Mouse (Mus musculus): ENCODE results near the gene Pccb. TPM values are rescaled to one million over a fixed set of nuclear protein-coding genes. Genes with fewer than 3 reads are reported as not detected.
A peak's percentile ranks its signal among the peaks of the same experiment; 100 is the strongest.

The Pccb gene
- total RNA-seq (2022) = 100 to 1,000 TPM in 2 of 4 experiments, 10 to 100 TPM in 2; 83.5 to 171 (median 127) TPM

- peak; percentile 93 for DNase-seq
Observed at GRCm38 (mm10) chr9:101034448-101035098, at the start of gene Pccb. Pccb (minus strand) TSS chr9:101034898.

DNA sequence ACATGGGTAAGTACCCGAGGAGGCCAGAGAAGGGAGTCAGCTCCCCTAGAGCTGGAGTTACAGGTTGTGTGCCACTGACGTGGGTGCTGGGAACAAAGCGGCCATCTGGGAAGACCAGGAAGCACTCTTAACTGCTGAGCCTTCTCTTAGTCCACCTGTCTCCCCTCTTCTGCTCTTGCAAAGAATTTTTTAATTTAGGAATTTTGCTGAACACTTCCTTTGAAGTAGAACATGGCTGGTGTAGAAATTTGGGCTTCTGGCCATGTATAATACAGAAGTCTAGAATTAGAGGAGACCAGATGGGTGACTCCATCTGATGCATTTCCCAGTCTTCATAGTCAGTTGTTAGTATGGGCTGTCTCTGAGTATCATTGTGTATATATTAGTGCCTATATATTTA lies 49.0 kb upstream of the Pccb start:
- no peak for DNase-seq

DNA sequence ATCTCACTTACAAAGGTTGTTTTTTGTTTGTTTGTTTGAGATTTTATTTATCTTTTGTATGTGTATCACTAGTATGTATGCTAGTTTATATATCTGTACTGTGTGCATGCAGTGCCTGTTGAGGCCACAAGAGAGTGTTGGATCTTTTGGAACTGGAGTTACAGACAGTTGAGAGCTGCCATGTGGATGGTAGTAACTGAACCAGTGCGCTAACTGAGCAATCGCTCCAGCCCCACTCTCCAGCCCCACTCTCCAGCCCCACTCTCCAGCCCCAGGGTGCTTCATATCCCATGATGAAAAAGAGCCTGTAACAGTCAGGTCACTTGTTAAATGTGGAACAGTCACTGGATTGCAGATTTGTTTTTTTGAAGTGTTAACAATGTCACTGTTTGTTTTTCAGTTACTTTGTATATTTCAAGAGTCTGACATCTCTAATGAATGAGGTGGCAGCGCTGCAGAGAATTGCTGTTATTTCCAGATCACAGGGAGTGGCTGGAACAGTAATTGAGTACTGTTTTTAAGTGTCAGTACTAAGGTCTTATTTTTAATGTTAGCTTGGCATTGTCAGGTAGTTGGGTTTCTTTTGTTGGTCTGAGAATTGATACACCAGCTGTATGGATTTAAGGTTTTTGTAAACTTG lies 45.5 kb upstream of the Pccb start:
- DNase-seq = no peak

DNA sequence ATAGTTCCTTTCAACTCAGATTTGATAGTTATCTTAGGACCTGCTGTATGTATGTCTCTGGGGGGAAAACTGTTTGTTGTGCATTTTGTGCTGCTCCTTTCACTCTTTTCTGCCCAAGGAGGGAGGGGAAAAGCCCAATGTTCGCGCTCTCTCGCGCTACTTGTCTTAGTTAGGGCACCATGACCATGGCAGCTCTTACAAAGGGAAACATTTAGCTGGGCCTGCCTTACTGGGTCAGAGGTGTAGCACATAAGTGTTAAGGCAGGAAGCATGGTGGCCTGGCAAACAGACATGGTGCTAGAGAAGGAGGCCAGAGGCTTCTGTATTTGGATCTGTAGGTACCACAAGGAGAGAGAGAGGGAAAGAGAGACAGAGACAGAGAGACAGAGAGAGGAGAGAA lies 43.9 kb upstream of the Pccb start:
- no peak for DNase-seq

GRCm38 (mm10) chr9:101077486-101077885 lies 42.8 kb upstream of the Pccb start:
- DNase-seq = no peak

DNA sequence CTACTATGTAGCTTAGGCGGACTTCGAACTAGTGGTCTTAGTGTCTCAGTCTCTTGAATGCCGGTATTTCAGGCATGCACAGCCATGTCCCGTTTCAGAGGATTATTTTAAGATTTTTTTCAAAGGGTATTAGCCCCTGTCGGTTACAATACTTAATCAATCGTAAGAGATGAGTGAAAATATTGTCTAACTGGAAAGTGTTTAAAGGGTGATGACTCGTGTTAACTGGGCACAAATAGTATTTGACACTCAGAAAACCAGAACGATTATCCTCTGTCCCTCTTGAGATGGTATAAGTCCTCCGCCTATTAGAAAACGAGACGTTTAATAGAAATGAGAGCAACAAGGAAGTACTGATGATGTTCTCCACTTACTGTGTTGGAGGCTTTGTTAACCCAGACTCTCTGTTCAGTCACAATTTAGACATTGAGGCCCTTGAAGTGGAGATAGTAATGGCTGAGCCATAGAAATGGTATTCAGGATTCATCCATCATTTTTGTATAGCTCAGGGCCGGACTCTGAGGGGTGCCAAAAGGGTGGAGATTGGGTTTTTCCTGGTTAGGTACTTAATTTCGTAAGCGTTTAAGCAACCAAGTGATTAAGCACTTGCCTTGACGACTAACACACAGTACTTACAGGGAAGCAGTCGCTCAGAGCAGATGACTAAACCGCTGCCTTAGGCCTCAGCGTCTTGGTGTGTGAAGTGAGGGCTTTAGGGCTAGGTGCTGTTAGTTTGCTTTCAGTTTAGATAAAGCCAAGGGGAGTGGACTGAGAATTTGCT lies 41.6 kb upstream of the Pccb start:
- peak; percentile 76 for DNase-seq

DNA sequence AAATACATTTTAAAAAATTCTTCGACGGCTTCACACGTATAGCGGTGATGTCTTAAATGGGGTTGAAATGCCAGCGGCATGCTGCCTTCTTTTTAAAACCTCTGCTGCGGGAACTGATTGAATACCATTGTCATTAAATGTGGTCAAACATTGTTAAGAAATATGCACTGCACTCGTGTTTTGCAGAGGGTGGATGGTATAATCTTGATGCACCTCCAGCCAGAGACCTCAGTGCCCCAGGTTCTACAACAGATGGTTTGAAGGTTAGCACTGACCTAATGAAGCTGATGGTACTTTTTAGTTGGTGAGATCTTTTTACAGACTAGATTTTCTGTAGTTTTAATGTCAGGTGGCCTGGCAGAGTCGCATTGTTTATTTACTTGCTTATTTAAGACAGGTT lies 41.0 kb upstream of the Pccb start:
- DNase-seq = no peak

GRCm38 (mm10) chr9:101075091-101075581 lies 40.4 kb upstream of the Pccb start:
- DNase-seq = no peak

DNA sequence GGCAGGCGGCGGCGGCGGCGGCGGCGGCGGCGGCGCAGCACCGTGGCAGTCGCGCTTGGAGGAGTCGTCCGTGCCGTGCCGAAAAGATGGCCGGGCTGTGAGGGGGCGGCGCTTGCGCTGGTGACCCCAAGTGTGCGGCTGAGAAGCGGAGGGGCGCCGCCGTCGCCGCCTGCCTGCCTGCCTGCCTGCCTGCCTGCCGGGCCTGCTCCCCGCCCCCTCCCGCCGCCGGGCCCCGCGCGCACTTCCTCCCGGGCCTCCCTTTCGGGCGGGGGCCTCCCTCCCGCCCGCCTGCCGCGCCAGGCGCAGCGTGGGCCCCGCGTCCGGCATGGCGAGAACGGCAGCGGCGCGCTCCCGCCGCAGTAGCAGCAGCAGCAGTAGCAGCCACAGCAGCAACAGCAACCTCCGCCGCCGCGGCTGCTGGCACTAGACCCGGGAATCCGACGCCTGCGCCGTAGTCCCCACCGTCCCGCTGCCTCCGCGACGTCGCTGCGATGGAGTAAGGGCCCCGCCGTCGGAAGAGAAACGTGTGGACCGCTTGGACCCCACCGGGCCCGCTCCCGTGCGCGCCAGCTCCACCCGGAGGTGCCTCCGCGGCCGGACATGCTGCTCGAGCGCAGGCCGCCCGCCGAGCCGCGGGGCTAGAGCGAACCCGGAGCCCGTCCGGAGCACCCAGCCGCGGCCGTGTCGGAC lies 39.8 kb upstream of the Pccb start:
- peak; percentile 85 for DNase-seq

GRCm38 (mm10) chr9:101073987-101074331 lies 39.3 kb upstream of the Pccb start, which contains the start of gene Msl2:
Msl2 (plus strand) TSS chr9:101074101.
- DNase-seq = no peak

GRCm38 (mm10) chr9:101073041-101073986 lies 38.6 kb upstream of the Pccb start:
- DNase-seq = peak; percentile 99

DNA sequence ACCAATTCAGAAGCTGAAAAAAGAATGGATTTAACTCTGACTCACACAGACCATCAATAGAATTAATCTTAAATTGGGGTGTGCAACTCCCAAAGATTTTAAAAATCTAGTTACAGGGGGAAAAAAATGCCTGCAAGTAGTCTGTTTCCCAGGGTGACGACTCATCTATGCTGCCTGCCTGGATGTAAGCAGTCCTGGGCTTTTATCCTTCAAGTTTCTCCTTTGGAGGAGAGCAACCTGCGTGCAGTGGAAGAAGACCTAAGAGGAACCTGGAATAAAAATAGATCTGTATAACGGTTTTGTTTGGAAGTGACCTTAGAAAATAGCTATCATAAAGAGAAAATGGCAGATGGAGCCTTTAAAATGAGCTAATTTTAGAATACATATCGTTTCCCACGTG lies 37.8 kb upstream of the Pccb start:
- no peak for DNase-seq

GRCm38 (mm10) chr9:101069781-101070180 lies 35.1 kb upstream of the Pccb start:
- DNase-seq = no peak

- DNase-seq = no peak
Observed at GRCm38 (mm10) chr9:101065076-101065602, 30.4 kb upstream of the Pccb start.

- no peak for DNase-seq
Observed at GRCm38 (mm10) chr9:101062253-101062780, 27.6 kb upstream of the Pccb start.

GRCm38 (mm10) chr9:101061035-101061434 lies 26.3 kb upstream of the Pccb start:
- no peak for DNase-seq

DNA sequence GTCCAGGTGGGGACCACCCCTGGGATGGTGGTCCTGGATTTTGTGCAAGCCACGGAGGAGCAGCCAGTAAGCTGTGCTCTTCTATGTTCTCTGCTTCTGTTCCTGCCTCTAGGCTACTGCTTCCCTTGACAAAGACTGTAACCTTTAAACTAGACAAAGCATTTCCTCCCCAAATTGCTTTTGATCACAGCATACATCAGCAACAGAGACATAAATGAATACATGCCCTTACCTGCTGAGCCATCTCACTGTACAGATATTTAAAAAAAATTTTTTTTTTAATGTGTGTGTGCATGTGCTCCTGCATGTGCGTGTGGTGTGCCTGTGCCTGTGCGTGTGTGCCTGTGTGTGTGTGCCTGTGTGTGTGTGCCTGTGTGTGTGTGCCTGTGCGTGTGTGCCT lies 22.5 kb upstream of the Pccb start:
- DNase-seq = no peak

DNA sequence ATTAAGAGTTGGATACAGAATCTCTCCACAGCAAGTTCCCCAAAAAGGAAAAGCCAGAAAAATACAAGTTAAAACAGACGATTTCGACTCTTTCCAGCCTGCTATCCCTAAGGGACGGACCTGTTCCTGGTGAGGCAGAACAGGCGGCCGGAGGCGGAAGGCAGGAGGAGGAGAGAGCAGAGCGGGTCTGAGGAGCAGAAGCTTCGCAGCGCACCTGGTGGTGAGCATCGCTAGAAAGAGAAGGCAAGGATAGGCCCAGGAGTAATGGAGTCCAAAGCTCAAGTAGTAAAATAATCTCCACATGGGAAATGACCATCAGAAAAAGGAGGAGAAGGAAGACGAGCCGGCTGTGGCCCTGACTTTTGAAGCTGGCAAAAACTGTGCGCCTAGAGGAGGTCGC lies 18.6 kb upstream of the Pccb start:
- DNase-seq = no peak

GRCm38 (mm10) chr9:101052691-101053090 lies 18.0 kb upstream of the Pccb start:
- DNase-seq = no peak

- DNase-seq = no peak
Observed at GRCm38 (mm10) chr9:101052007-101052406, 17.3 kb upstream of the Pccb start.

DNA sequence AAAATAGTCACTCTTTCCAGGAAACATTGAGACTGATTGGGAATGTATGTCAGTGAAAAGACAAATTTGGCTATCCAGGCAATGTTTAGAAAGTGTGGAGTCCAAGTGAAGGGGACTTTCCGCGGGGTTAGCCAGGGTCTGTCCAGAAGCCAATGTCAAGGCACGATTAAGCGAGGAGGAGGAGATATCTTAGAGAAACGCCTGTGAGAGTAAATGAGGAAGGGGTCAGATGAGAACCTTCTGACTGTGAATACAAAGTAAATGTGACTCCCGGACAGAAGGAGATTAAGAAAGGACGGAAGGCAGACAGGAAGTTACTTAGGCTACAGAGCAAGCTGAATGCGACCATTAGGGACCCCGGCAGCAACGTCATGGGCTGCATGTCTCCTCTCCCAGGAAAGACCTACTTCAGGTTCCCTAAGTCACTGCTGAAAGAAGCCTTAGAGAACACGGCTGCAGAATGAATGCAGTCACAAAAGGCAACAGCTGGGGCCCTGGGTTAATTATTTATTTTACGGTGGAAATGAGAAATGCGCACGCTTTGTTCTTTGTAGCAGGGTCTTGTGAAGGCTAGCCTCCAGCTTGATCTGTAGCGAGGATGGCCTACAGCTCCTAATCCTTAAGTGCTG lies 11.1 kb upstream of the Pccb start:
- no peak for DNase-seq

All from adrenal gland, adult 8-10 months (tissue).